Mouse (Mus musculus) bone marrow macrophage, adult 2 months (primary cell): ENCODE measurements at regions not wholly inside any gene's neighbourhood (a gene's known extent, or its start where the extent isn't known, plus 50 kb on each side); places are given as distances from the start of the nearest gene placed in this dataset.

Experiments
- CTCF ChIP-seq: IDR thresholded peaks from 2 replicates; pipeline ENCODE4 v1.5.1; 2012; ENCODE audit warnings: low read depth, mild to moderate bottlenecking, low read length, moderate library complexity
- POLR2A ChIP-seq: IDR thresholded peaks from 2 replicates; pipeline ENCODE4 v1.6.1; 2012; ENCODE audit warnings: mild to moderate bottlenecking, low read depth, low read length, borderline replicate concordance

DNA sequence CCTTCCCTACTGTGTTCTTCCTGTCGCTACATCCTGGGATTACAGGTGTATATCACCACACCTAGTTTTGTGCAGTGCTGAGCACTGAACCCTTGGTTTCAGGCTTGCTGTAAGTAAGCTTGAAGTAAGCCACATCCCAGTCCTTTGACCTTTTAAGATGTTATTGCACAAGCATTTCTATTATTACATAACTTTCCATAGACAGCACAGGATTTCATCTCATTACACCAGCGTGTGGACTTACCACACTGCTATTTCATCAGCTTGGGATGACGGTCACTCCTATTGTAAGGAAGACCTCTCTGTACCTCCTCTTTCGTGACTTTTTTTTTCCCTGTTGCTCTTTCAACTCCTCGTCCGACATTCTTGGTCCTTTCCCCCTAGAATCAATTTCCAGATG, 239.5 kb upstream of the Mphosph6 start:
- no peak for TF ChIP-seq CTCF
- no peak for TF ChIP-seq POLR2A
